Mouse (Mus musculus) heart, adult 2 months (tissue): ENCODE data around the gene Vinac1. TPM values are rescaled to one million over a fixed set of nuclear protein-coding genes. Genes with fewer than 3 reads are reported as not detected.

Source experiments
- DNase-seq, 2 experiments: peaks; one replicate each; pipeline ENCODE4 v3.0.0; 2021
- H3K27ac ChIP-seq: fragments of 200-600 bp; 2 replicates; pipeline ENCODE4 v1.8.1; 2022
- H3K27me3 ChIP-seq: fragments of 200-500 bp; 2 replicates; pipeline ENCODE4 v1.6.1; 2012; ENCODE audit warnings: mild to moderate bottlenecking, low read length, inconsistent platforms, mixed read lengths; ENCODE audit not compliant: control insufficient read depth, insufficient read depth
- H3K36me3 ChIP-seq: fragments of 200-500 bp; 2 replicates; pipeline ENCODE4 v1.6.1; 2012; ENCODE audit warnings: low read length, inconsistent platforms; ENCODE audit not compliant: control insufficient read depth, insufficient read depth
- H3K4me1 ChIP-seq: fragments of 200-500 bp; 2 replicates; pipeline ENCODE4 v1.6.1; 2011; ENCODE audit warnings: low read length; ENCODE audit not compliant: control insufficient read depth, insufficient read depth
- H3K4me3 ChIP-seq: fragments of 200-600 bp; 2 replicates; pipeline ENCODE4 v1.8.1; 2022
- H3K79me2 ChIP-seq: fragments of 200-500 bp; replicated peaks from 2 replicates; pipeline ENCODE4 v1.6.1; 2012; ENCODE audit warnings: mild to moderate bottlenecking, inconsistent platforms, low read length, moderate library complexity, mixed read lengths; ENCODE audit not compliant: control insufficient read depth, insufficient read depth
- H3K9ac ChIP-seq: fragments of 200-500 bp; 2 replicates; pipeline ENCODE4 v1.6.1; 2012; ENCODE audit warnings: low read depth, mild to moderate bottlenecking, control low read depth, inconsistent platforms, low read length, mixed read lengths
- CTCF ChIP-seq: fragments of 200-600 bp; IDR thresholded peaks from 2 replicates; pipeline ENCODE4 v1.8.1; 2022; ENCODE audit warnings: antibody characterized with exemption, mild to moderate bottlenecking, moderate library complexity
- EP300 ChIP-seq: fragments of 200-500 bp; IDR thresholded peaks from 2 replicates; pipeline ENCODE4 v1.6.1; 2011; ENCODE audit warnings: low read depth, low read length, control low read depth; ENCODE audit not compliant: insufficient read depth
- POLR2A ChIP-seq: fragments of 200-500 bp; IDR thresholded peaks from 2 replicates; pipeline ENCODE4 v1.6.1; 2011; ENCODE audit warnings: mild to moderate bottlenecking, low read depth, low read length, control low read depth; ENCODE audit not compliant: insufficient read depth
- WGBS: fragments of 180-500 bp; shearing (Covaris S2); methylation state at CpG from one replicate; pipeline ENCODE4 v1.1.7; 2018; 5-methylcytosine and 5-hydroxymethylcytosine counted together
- intact Hi-C: fragments of 180-260 bp; cut with DNase I; formaldehyde crosslinking; loops from one replicate; pipeline ENCODE4 v1.15.1; 2025
- polyA plus RNA-seq: library from polyadenylated mRNA; depleted of rRNA; stranded (reverse); fragments of >200 nt; gene quantifications from 2 replicates; pipeline ENCODE4 v1.2.3, GENCODE M21; 2012; rRNA removed
- total RNA-seq, 2 experiments: library from RNA; stranded (reverse); gene quantifications; 2 replicates each; pipeline ENCODE4 v1.2.3; 2021

Vinac1 gene
- total and polyA plus RNA-seq, 3 experiments: 0.06 TPM; not detected in 2

GRCm38 (mm10) chr2:128984746-128985145, 63.2 kb downstream of the Vinac1 start:
- Histone ChIP-seq H3K36me3 (no peaks in the 10 kb centered on the region), H3K4me3 (no peak overlapping the region), H3K27me3 (no peaks in the 10 kb centered on the region), H3K4me1 (no peaks in the 10 kb centered on the region), H3K79me2 (no peaks in the 10 kb centered on the region), H3K27ac (no peak overlapping the region), H3K9ac (no peak overlapping the region)
- intact Hi-C loops: no loop called here
- TF ChIP-seq CTCF (no peak), EP300 (no peak), POLR2A (no peak)
- 92% methylated on average over 3 of the region's 3 CpGs for WGBS
- no peak for DNase-seq

- Histone ChIP-seq H3K27me3 (no peaks in the 10 kb centered on the region), H3K9ac (no peak overlapping the region), H3K27ac (no peak overlapping the region), H3K4me3 (no peak overlapping the region), H3K4me1 (peaks cover 2% of the 10 kb centered on the region), H3K79me2 (no peaks in the 10 kb centered on the region; the same call in 1 of the 2 replicates), H3K36me3 (no peaks in the 10 kb centered on the region; the same call in none of the 2 replicates)
- no peak for TF ChIP-seq EP300
- no peak for TF ChIP-seq POLR2A
- no peak for TF ChIP-seq CTCF
- intact Hi-C loops: no loop called here
- DNase-seq: no peak
- 84% methylated on average over 4 of the region's 4 CpGs for WGBS
Measured at GRCm38 (mm10) chr2:128975572-128975971, 72.4 kb downstream of the Vinac1 start.

Other genes starting within 250 kb of the Vinac1 start
- gene Tmem87b, start 230.1 kb downstream of the Vinac1 start, total RNA-seq: 10 to 100 TPM; 20.8 to 21.6 TPM
- 9.5 and 19.5 TPM in 2 replicates for gene Tmem87b, start 230.1 kb downstream of the Vinac1 start, polyA plus RNA-seq
- gene Fbln7, start 185.2 kb downstream of the Vinac1 start, total RNA-seq: under 1 TPM; 0.50 to 0.61 TPM
- 0.61 and 1.3 TPM in 2 replicates for gene Fbln7, start 185.2 kb downstream of the Vinac1 start, polyA plus RNA-seq
- gene Zc3h8, start 104.1 kb downstream of the Vinac1 start, total RNA-seq: 1 to 10 TPM; 5.9 to 8.3 TPM
- 1.6 and 4.1 TPM in 2 replicates for gene Zc3h8, start 104.1 kb downstream of the Vinac1 start, polyA plus RNA-seq
- gene Zc3h6, start 80.8 kb downstream of the Vinac1 start, total RNA-seq: 1 to 10 TPM; 3.1 to 4.7 TPM
- gene Zc3h6, start 80.8 kb downstream of the Vinac1 start, polyA plus RNA-seq: 1.3 and 1.4 TPM in 2 replicates
- gene Gm10762, start 80.4 kb downstream of the Vinac1 start, total RNA-seq: 10 to 100 TPM in 1 of 2 experiments, 1 to 10 TPM in 1; 8.4 to 12.3 TPM
- 8.3 and 8.9 TPM in 2 replicates for gene Gm10762, start 80.4 kb downstream of the Vinac1 start, polyA plus RNA-seq
- 10 to 100 TPM; 19.0 to 19.1 TPM for gene Ttl, start 17.8 kb upstream of the Vinac1 start, total RNA-seq
- gene Ttl, start 17.8 kb upstream of the Vinac1 start, polyA plus RNA-seq: 8.8 and 12.9 TPM in 2 replicates
- gene Polr1b, start 52.8 kb upstream of the Vinac1 start, total RNA-seq: 10 to 100 TPM; 10.6 to 10.7 TPM
- 10.2 and 14.2 TPM in 2 replicates for gene Polr1b, start 52.8 kb upstream of the Vinac1 start, polyA plus RNA-seq
- 10 to 100 TPM in 1 of 2 experiments, 1 to 10 TPM in 1; 9.8 to 10.3 TPM for gene Chchd5, start 81.5 kb upstream of the Vinac1 start, total RNA-seq
- gene Chchd5, start 81.5 kb upstream of the Vinac1 start, polyA plus RNA-seq: 22.0 and 22.5 TPM in 2 replicates
- 10 to 100 TPM; 10.1 to 15.9 TPM for gene Slc20a1, start 150.6 kb upstream of the Vinac1 start, total RNA-seq
- gene Slc20a1, start 150.6 kb upstream of the Vinac1 start, polyA plus RNA-seq: 14.7 and 24.7 TPM in 2 replicates
- gene Ckap2l, start 249.0 kb upstream of the Vinac1 start, total RNA-seq: under 1 TPM; 0.29 to 0.55 TPM
- 0.08 and 0.20 TPM in 2 replicates for gene Ckap2l, start 249.0 kb upstream of the Vinac1 start, polyA plus RNA-seq